ENCODE assay signal across 24 mouse cellular contexts in genomic region chr9:32488627-32489026, GRCm38 (mm10). TPM values are rescaled to one million over a fixed set of nuclear protein-coding genes. Genes with fewer than 3 reads are reported as not detected.
A peak's percentile ranks its signal among the peaks of the same experiment; 100 is the strongest.
DNase-seq lines count a peak whose midpoint lies in the region; ATAC-seq and TF ChIP-seq lines count a peak whose summit lies in the region.
"Had no signal": no experiment of that assay in that cellular context is flagged by ENCODE, and none has a peak within 500 bp of the region (broad histone marks: within the 10 kb centered on the region; RNA-seq: fewer than 3 reads in every experiment).

No protein-coding gene starts in this region.

- in situ Hi-C loops in CH12.LX (cut with MboI; ENCODE audit: low pct_ligation_motif_present, low pct_unique_long_range_greater_than_20kb, low sequenced_read_pairs), result loop anchor here (5.0 kb wide), 1 partner anchor 49 kb away; no protein-coding TSS in a partner anchor

- H3K4me3 ChIP-seq in megakaryocyte, embryonic 14.5 days (replicated peaks), result peak overlapping the region; percentile 53
- no peak overlapping the region for H3K4me3 ChIP-seq in CH12.LX (replicated peaks in 1 of 3; ENCODE audit: low read depth in 2 of 3, low read length in 2 of 3, poor library complexity in 1 of 3)
- H3K4me3 ChIP-seq in layer of hippocampus, adult 2 months, result no peak overlapping the region
- H3K4me3 ChIP-seq: embryonic facial prominence, embryonic 13.5 days; embryonic facial prominence, embryonic 15.5 days; erythroblast, embryonic 14.5 days; forebrain, embryonic 10.5 days; forebrain, embryonic 12.5 days had no signal

- peaks cover 100% of the 10 kb centered on the region for H3K4me1 ChIP-seq in megakaryocyte, embryonic 14.5 days
- peaks cover 37 to 82% of the 10 kb centered on the region in 2 experiments for H3K4me1 ChIP-seq in CH12.LX (ENCODE audit: control insufficient read depth in 1 of 2, insufficient read depth in 2 of 2)
- H3K4me1 ChIP-seq: embryonic facial prominence, embryonic 15.5 days; forebrain, embryonic 12.5 days had no signal

- H3K79me2 ChIP-seq in CH12.LX (replicated peaks; ENCODE audit: control insufficient read depth, extremely low read depth, insufficient read depth, poor library complexity, severe bottlenecking), result peaks cover 31% of the 10 kb centered on the region

- no peak for TF ChIP-seq EP300 in CH12.LX (IDR thresholded peaks at IDR 0.05; ENCODE audit: low read length)

- H3K27ac ChIP-seq in CH12.LX (ENCODE audit: insufficient read depth, low read depth), result peak overlapping the region; percentile 14; the same call in 1 of the 2 replicates
- no peak overlapping the region for H3K27ac ChIP-seq in layer of hippocampus, adult 2 months
- H3K27ac ChIP-seq: embryonic facial prominence, embryonic 13.5 days; embryonic facial prominence, embryonic 15.5 days; forebrain, embryonic 10.5 days; forebrain, embryonic 12.5 days had no signal

- no peak for DNase-seq in CH12.LX (ENCODE audit: extremely low read depth)
- peak; percentile 54 for DNase-seq in induced T-regulatory cell, adult 2 months (ENCODE audit: low read depth)
- DNase-seq in cerebellum, postnatal 25 days, result no peak
- no peak for DNase-seq in layer of hippocampus, adult 2 months (ENCODE audit: low spot score in 2 of 2)
- DNase-seq: adrenal gland, adult 2 months; adrenal gland, postnatal 10 days; adrenal gland, postnatal 25 days; B cell, adult 2 months; cerebellum, adult 11-12 months; cerebellum, adult 2 months; cerebellum, adult 9-10 months; cerebellum, postnatal 10 days; cerebellum, postnatal 36 days; embryo, embryonic 11 days had no signal

- no peak for TF ChIP-seq POLR2A in CH12.LX (IDR thresholded peaks at IDR 0.05; ENCODE audit: low read depth, low read length)

- H3K9ac ChIP-seq in CH12.LX (ENCODE audit: insufficient read depth, low read depth), result peak overlapping the region; percentile 85
- H3K9ac ChIP-seq: embryonic facial prominence, embryonic 13.5 days; embryonic facial prominence, embryonic 15.5 days; forebrain, embryonic 12.5 days had no signal

- no peaks in the 10 kb centered on the region for H3K9me3 ChIP-seq in megakaryocyte, embryonic 14.5 days
- no peaks in the 10 kb centered on the region for H3K9me3 ChIP-seq in CH12.LX (replicated peaks; ENCODE audit: low read length)
- H3K9me3 ChIP-seq: embryonic facial prominence, embryonic 13.5 days; embryonic facial prominence, embryonic 15.5 days; forebrain, embryonic 10.5 days; forebrain, embryonic 12.5 days had no signal

- dilution Hi-C loops in CH12.LX (cut with MboI; ENCODE audit: extremely low pct_ligation_motif_present, extremely low pct_unique_long_range_greater_than_20kb, low sequenced_read_pairs), result no loop called here

- H3K36me3 ChIP-seq in megakaryocyte, embryonic 14.5 days (replicated peaks; ENCODE audit: low read length), result peaks cover 96% of the 10 kb centered on the region
- peaks cover 0 to 50% of the 10 kb centered on the region in 2 experiments for H3K36me3 ChIP-seq in CH12.LX (replicated peaks in 1 of 2; ENCODE audit: control insufficient read depth in 1 of 2, insufficient read depth in 1 of 2, low read length in 1 of 2)
- H3K36me3 ChIP-seq: embryonic facial prominence, embryonic 13.5 days; embryonic facial prominence, embryonic 15.5 days; forebrain, embryonic 10.5 days; forebrain, embryonic 12.5 days had no signal

- peak; percentile 12 for TF ChIP-seq RAD21 in CH12.LX (IDR thresholded peaks at IDR 0.05; ENCODE audit: low read depth, low read length)

- ATAC-seq in megakaryocyte, adult 5-6 weeks (ENCODE audit: poor library complexity, severe bottlenecking), result no peak
- peak; percentile 51; the same call in 1 of the 2 replicates for ATAC-seq in megakaryocyte-erythroid progenitor cell, adult 5-6 weeks (replicated peaks; ENCODE audit: low FRiP score, low TSS enrichment, poor library complexity, severe bottlenecking)
- ATAC-seq: forebrain, embryonic 14.5 days; forebrain, embryonic 16.5 days had no signal

- H3K4me2 ChIP-seq in CH12.LX (ENCODE audit: insufficient read depth, low read depth, poor library complexity, severe bottlenecking), result no peak overlapping the region
- H3K4me2 ChIP-seq: embryonic facial prominence, embryonic 13.5 days; embryonic facial prominence, embryonic 15.5 days; forebrain, embryonic 12.5 days had no signal

- TF ChIP-seq CTCF in CH12.LX (conservative IDR thresholded peaks at IDR 0.05 in 1 of 2, IDR thresholded peaks at IDR 0.05 in 1 of 2; ENCODE audit: low read depth in 2 of 2, low read length in 2 of 2), result no peak
- no peak for TF ChIP-seq CTCF in layer of hippocampus, adult 2 months (conservative IDR thresholded peaks at IDR 0.05)

- H3K27me3 ChIP-seq in megakaryocyte, embryonic 14.5 days (replicated peaks), result no peaks in the 10 kb centered on the region
- no peaks in the 10 kb centered on the region for H3K27me3 ChIP-seq in CH12.LX (replicated peaks)
- H3K27me3 ChIP-seq: embryonic facial prominence, embryonic 13.5 days; embryonic facial prominence, embryonic 15.5 days had no signal

TF ChIP-seq in CH12.LX, 34 proteins besides CTCF, POLR2A, EP300 and RAD21:
- TF ChIP-seq HCFC1 (IDR thresholded peaks at IDR 0.05; ENCODE audit: low read depth, low read length) (no peak), MAFK (IDR thresholded peaks at IDR 0.05; ENCODE audit: insufficient replicate concordance, low read length) (no peak), GABPA (IDR thresholded peaks at IDR 0.05; ENCODE audit: insufficient replicate concordance, low read depth, low read length) (no peak), ZMIZ1 (IDR thresholded peaks at IDR 0.05; ENCODE audit: low read depth, low read length) (no peak), TCF12 (IDR thresholded peaks at IDR 0.05; ENCODE audit: low read depth, low read length) (no peak), UBTF (IDR thresholded peaks at IDR 0.05; ENCODE audit: low read depth, low read length) (no peak), MEF2A (IDR thresholded peaks at IDR 0.05; ENCODE audit: borderline replicate concordance, low read depth, low read length) (no peak), SIN3A (IDR thresholded peaks at IDR 0.05; ENCODE audit: low read length) (no peak), BHLHE40 (IDR thresholded peaks at IDR 0.05; ENCODE audit: low read depth, low read length) (no peak), USF1 (IDR thresholded peaks at IDR 0.05; ENCODE audit: low read depth, low read length) (no peak), E2F4 (IDR thresholded peaks at IDR 0.05; ENCODE audit: insufficient replicate concordance, low read depth, low read length) (no peak)
TF ChIP-seq in CH12.LX: peak in this region for 0.

RNA-seq across cellular contexts. Expression of gene Fli1, which starts 54.0 kb away (rescaled TPM):
- 20.8 and 61.7 TPM in 2 replicates for polyA plus RNA-seq in megakaryocyte, embryonic 14.5 days (2012; ENCODE audit: insufficient read depth, low replicate concordance)
- 89.0 and 92.7 TPM in 2 replicates for total RNA-seq in megakaryocyte, adult 5-6 weeks (2015)
- total RNA-seq in megakaryocyte, adult 5-6 weeks (2017), result 95.8 and 106 TPM in 2 replicates
- 20.8 and 23.3 TPM in 2 replicates for total RNA-seq in CH12.LX (2012; rRNA removed)
- 29.3 TPM in 2 replicates for total RNA-seq in CH12.LX (2014; rRNA removed)
- 20.3 and 20.6 TPM in 2 replicates for polyA plus RNA-seq in CH12.LX (2012; ENCODE audit: insufficient read length, low read depth)
- 8.9 and 18.6 TPM in 2 replicates for total RNA-seq in megakaryocyte-erythroid progenitor cell, adult 5-6 weeks (2014; fragmentation: Nextera tagmentation)
- total RNA-seq in megakaryocyte-erythroid progenitor cell, adult 5-6 weeks (2017), result 17.7 and 38.1 TPM in 2 replicates
- total RNA-seq in layer of hippocampus, adult 2 months (2021), result 1 to 10 TPM; 4.0 to 4.3 TPM
